Mouse (Mus musculus) testis, adult 2 months (tissue): ENCODE data around the gene Nyap2.

Experiments
- CTCF ChIP-seq: fragments of 200-500 bp; IDR thresholded peaks from 2 replicates; pipeline ENCODE4 v1.5.1; 2012; ENCODE audit warnings: low read depth, mild to moderate bottlenecking, inconsistent platforms, low read length, moderate library complexity; ENCODE audit not compliant: control insufficient read depth, insufficient read depth, insufficient replicate concordance
- POLR2A ChIP-seq: fragments of 200-500 bp; IDR thresholded peaks from 2 replicates; pipeline ENCODE4 v1.6.1; 2012; ENCODE audit warnings: low read depth, mild to moderate bottlenecking, inconsistent platforms, low read length, moderate library complexity; ENCODE audit not compliant: control insufficient read depth

DNA sequence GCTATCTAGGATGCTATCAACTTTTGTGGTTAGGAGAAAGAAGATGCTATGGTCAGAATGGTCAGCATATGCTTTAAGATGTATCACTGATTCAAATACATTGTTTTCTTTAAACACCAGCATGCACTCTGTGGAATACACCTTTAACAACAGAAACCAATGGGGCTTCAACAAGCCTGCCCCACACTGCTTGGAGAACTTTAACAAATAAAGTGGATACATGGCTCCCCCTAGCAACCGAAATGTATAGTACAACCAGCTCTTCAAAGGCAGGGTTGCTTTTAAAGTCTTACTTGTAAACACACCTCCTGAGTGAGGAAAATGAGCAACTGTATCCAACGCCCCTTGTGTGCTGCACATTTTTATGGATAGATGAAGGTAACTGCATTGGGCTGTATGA lies 224.9 kb downstream of the Nyap2 start:
- TF ChIP-seq CTCF: no peak
- TF ChIP-seq POLR2A: no peak
